Mouse (Mus musculus) CD8-positive naive resting alpha-beta T cell, adult 2 months (primary cell): ENCODE data around the gene Kmt2b.

Source experiments
- DNase-seq, 2 experiments: peaks; one replicate each; pipeline ENCODE4 v3.0.0; 2022; ENCODE audit warnings: low read depth in 2 of 2, low spot score in 2 of 2

The Kmt2b gene

GRCm38 (mm10) chr7:30588676-30589434, at the start of gene Kmt2b:
Gene Kmt2b, minus strand, starts transcription at chr7:30588726.
- DNase-seq = peak; percentile 76 to 81

GRCm38 (mm10) chr7:30636395-30636794, 47.9 kb upstream of the Kmt2b start:
- no peak for DNase-seq

- DNase-seq = no peak
These were observed 47.2 kb upstream of the Kmt2b start, which contains the start of gene Etv2 for GRCm38 (mm10) chr7:30635752-30636151. Gene Etv2, minus strand, starts transcription at chr7:30635852.

GRCm38 (mm10) chr7:30634621-30635020, 46.1 kb upstream of the Kmt2b start:
- peak; percentile 38 to 56 for DNase-seq

- no peak for DNase-seq
These were observed 45.4 kb upstream of the Kmt2b start for GRCm38 (mm10) chr7:30633762-30634412.

GRCm38 (mm10) chr7:30629013-30629412, 40.5 kb upstream of the Kmt2b start:
- no peak for DNase-seq

GRCm38 (mm10) chr7:30626647-30627046, 38.1 kb upstream of the Kmt2b start:
- DNase-seq = no peak

GRCm38 (mm10) chr7:30625530-30626384, 37.2 kb upstream of the Kmt2b start, which contains the start of gene Cox6b1:
Gene Cox6b1, minus strand, starts transcription at chr7:30626151.
- peak; percentile 74 to 76 for DNase-seq

- DNase-seq = peak in 1 of 2 experiments; percentile 32
These were observed 30.7 kb upstream of the Kmt2b start for GRCm38 (mm10) chr7:30619202-30619601.

- no peak for DNase-seq
These were observed 30.1 kb upstream of the Kmt2b start for GRCm38 (mm10) chr7:30618658-30619057.

GRCm38 (mm10) chr7:30615049-30615760, 26.7 kb upstream of the Kmt2b start:
- DNase-seq = no peak

- no peak for DNase-seq
These were observed 25.9 kb upstream of the Kmt2b start for GRCm38 (mm10) chr7:30614454-30614853.

GRCm38 (mm10) chr7:30613529-30614112, 25.1 kb upstream of the Kmt2b start:
- DNase-seq = peak; percentile 36 to 53

GRCm38 (mm10) chr7:30612654-30613402, 24.3 kb upstream of the Kmt2b start, which contains the start of gene Upk1a:
Gene Upk1a, minus strand, starts transcription at chr7:30612847.
- DNase-seq = no peak

- DNase-seq = no peak
These were observed 21.5 kb upstream of the Kmt2b start for GRCm38 (mm10) chr7:30610043-30610442.

- no peak for DNase-seq
These were observed 19.9 kb upstream of the Kmt2b start for GRCm38 (mm10) chr7:30608476-30608875.

GRCm38 (mm10) chr7:30607706-30608309, 19.3 kb upstream of the Kmt2b start:
- peak; percentile 48 to 67 for DNase-seq

- no peak for DNase-seq
These were observed 16.4 kb upstream of the Kmt2b start for GRCm38 (mm10) chr7:30604944-30605343.

GRCm38 (mm10) chr7:30604424-30604823, 15.9 kb upstream of the Kmt2b start:
- no peak for DNase-seq
